Mouse (Mus musculus) right cerebral cortex, postnatal 14 days (tissue): ENCODE results near the gene Ascl3.

ENCODE experiments used
- DNase-seq: peaks from one replicate; pipeline ENCODE4 v3.0.0; 2022

The Ascl3 gene

DNA sequence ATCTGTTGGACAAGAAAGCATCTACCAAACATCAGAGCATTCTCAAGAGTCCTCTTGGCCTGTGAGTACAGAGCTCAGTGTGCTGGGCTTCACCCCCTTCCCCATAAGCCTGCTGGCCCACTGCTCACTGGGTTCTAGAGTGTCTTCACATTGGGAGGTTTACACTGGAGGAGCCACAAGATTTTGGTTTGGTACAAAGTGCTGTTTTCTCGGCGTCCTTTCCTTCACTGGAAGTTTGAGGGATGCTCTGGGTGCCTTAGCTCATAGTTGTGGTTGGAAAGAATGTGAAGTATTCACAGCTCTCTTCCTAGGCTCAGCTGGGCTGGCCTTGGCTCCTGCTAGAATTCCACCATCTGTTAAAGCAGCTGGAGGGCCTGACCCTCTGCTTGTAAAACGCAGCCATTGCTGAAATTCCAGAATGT, 22.6 kb downstream of the Ascl3 start:
- no peak for DNase-seq

DNA sequence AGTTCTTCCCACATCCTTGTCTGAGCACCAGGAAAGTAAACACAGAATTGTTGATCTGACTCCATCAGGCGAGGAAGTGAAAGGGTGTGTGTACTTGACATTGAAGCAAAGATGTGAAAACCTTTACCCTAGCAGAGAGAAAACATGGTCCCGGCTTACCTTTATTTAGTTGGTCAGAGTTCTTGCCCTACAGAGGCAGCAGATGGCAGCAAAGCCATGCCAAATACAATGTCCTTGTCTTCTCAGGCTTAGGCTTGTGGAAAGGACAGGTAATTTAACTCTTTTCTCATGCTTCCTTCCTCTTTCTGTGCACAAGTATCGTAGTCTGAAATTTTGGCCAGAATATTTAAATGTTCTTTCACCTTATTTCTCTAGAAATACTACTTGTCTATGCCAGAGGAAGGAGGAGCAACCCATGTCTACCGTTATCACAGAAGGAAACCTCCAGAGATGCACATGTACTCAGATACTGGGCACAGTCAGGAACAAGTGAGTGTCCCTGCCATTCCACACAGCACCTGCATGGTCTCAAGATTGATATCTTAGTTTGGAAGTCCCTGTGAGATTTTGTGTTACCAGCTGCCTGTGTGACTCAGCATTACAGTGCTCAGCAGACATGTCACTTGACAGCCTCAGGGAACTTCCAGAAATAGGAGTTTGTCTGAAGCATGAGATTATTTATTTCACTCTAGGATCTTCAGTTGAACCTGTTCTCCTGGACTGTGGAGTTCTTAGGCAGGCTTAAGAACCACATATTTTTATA, 24.3 kb downstream of the Ascl3 start:
- peak; percentile 48 for DNase-seq

DNA sequence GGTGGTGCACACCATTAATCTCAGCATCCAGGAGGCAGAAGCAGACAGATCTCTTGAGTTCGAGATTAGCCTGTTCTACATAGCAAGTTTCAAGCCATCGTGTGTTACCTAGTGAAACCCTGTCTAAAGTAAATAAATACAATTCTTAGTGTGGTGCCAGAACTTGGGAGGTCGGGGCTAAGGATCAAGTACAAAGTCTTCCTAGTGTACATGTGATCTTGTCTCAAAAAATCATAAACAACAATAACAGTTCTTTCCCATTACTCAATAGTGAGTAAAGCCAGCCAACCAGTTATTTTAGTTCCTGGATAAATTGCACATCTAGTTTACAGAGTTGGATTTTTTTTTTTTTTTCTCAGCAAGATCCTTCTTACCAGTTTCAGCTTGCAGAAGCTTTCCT, 27.1 kb downstream of the Ascl3 start:
- DNase-seq: no peak

DNA sequence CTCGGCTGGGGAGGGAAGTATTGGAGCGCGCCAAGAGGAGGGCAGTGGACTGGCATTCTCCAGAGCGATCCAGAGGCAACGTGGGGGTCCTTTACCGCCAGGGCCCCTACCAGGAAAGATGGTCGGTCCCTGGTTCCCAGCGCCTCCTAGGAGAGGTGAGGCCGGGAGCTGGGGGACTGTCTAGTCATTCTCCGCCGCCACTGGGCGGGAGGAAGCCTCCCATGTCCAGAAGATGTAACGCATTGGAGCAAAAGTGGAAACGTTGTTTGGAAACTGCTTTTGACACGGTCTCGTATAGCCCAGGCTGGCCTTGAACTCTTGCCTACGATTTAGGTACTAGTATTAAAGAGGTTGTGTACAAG, 27.5 kb downstream of the Ascl3 start:
- DNase-seq: no peak

DNA sequence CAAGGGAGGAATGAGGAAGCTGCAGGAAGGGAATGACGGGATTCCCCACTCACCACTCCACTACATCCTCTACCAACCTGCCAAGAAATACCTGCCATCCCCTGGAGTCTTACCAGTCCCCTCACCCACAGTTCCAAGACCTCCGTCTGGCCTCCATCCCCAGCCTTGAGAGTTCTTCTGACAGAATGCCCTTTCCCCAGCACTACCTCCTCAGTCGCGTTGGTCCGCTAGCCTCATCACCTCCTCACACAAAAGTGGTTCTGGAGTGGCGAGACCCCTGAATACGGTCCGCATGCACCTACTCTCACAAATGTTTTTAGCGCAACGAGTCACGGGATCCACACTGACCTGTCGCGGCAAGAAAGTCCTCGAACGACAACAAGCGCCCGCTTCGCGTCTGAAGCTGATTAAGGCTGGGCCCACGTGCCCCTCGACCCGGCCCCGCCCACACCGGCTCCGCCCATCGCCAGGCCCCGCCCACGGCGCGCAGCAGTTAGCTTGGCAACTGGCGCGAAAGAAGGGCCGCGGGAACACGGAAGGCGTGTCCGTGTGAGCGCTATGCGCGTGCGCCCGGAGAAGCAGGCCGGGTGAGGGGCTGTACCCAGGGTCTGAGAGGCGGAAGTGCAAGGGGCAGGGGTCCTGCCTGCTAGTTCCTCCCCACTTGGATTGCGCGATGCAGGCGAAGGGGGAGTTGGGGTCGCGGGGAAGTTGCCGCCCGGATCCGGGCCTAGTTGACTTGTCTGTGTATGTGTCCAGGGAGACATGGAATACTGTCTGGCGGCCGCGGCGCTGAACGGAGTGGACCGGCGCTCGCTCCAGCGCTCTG, 28.1 kb downstream of the Ascl3 start, which contains the start of the genes St5 and Akip1:
TSS of gene St5 (minus strand) at position 416 of the 826 bp plus-strand sequence.
TSS of gene Akip1 (plus strand) at position 501 of the 826 bp plus-strand sequence.
- DNase-seq: peak; percentile 95

DNA sequence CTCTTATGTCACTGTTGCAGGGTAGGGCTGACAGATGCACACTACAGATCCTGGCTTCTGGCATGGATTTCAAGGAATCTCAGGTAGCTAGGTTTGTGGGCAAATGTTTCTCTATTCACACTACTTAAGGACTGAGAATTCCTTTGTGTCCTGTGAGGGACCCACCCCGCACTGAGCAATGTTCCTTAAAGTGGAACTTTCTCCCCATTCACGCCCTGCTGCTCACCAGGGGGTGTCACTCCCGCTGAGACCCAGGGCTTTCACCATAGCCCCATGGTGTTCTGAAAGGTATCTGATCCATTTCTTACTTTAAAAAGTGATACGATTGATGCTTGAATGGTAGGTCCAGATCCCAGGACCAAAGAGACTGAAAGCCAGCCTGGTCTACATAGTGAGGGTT, 28.8 kb downstream of the Ascl3 start:
- DNase-seq: no peak

DNA sequence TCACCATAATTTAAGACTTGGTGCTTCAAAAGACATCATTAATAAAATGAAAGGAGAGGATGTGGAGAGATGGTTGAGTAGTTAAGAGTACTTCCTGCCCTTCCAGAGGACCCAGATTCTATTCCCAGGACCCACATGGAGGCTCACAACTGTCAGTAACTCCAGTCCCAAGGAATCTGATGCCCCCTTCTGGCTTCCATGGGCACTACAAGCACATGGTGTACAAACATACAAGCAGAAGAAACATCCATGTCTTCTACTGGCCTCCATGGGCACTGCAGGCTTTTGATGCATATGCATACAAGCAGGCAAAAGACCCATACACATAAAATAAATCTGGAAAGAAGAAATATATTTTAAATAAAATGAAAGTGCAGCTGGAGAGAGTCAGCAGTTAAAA, 31.3 kb downstream of the Ascl3 start:
- no peak for DNase-seq

DNA sequence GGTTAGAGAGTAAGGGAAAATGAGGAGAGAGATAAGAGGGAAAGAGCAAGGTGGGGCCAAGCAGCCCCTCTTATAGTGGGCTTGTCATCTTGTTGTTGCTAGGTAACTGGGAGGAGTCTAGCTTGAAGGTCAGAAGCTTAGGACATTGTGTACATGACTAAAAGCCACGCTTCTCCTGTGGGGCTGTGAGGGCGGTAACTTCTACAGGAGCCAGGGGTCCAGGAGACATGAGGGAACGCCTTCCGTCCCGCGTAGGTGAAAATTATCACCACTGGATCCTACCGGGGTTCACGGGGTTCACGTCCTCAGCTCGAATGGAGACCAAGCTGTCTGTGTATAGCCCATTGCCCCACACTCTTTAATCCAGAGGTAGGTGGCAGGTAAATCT, 36.2 kb downstream of the Ascl3 start:
- no peak for DNase-seq

DNA sequence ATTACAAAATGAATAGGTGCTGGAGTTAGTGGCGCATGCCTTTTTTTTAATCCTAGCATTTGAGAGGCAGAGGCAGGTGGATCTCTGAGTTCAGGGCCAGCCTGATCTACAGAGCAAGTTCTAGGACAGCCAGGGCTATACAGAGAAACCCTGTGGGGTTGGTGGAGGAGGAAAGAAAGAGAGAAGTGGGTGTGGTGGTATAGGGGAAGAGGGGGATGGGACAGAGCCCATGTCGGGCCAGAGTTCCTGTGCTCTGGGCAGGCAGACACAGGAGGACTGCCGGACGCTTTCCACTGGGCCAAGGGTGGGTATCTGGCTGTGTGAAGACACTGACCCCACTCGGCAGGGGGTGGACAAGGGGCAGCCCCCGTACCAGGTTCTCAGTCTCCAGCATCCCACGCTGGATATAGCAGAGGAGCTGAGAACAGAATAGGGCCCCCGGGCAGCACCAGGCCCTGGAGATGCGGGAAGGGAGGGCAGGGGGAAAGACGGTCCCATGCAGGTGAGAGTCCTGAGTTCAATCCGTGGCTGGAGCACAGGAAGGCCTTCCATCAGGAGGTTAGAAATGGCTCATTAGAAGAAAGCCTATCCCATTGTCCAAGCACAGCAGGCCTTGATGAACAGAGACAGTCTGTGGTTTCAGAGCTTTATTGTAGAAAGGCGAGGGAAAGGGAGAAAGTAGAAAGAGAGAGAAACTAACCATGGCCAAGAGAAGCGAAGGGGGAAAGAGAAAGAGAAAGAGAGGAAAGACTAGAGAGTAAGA, 36.8 kb downstream of the Ascl3 start:
- DNase-seq: no peak

DNA sequence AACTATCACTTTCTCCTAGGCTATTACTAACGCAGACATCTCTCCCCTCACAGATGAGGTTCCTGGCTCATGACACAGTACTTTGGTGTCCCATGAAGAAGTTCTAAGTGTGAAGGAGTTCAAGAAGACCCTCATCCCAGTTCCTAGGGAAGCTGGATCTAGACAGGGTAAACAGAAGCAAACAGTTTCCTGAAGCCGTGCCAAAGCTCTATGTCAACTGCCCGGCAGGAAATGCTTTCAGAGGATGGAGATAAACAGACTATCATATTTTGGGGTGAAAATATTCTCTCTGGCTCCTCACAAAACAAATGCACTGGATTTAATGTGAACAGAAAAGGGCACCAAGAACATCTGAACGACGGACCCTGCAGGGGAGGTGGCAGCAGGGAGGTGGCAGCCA, 40.6 kb downstream of the Ascl3 start:
- DNase-seq: no peak

DNA sequence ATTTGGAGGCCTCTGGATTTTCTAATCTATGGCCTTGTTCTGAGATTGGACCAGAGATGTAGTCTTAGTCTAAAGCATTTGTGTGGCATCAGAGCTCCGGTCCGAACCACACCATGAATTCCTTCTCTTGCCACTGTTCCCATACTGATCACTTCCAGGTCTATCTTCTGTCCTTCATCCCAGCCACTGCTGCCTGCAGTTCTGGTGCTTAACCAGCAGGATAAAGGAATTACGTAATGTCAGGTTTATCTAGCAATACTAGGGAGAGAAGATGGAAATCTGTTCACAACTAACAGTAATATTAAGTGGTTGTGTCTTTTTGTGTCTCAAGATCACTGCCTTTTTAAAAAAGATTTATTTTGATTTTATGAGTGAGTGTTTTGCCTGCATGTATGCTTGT, 41.4 kb downstream of the Ascl3 start:
- DNase-seq: no peak

DNA sequence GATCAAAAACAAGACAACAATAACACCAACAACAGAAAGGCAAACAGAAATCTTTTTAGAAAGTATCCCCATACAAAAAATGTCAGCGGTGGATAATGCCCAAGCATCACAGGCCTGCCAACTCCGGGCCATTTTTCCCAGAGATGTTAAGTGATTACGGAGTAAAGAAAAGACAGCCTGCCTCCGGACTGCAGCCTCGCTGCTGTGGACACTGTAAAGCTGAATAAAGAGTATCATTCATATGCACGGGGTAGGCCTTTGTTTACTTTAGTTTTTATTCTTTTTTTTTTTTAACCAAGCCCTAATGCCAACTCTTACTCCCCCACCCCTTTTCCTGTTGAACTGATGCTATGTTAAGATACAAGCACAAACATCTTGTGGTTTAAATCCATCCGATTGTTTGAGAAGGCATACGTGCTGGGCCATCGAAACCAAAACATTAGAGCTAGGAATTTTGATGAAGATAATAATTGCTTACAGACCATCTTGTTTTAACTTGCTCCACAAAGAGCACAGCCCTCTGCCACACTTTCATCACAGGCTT, 44.9 kb downstream of the Ascl3 start:
- DNase-seq: no peak

DNA sequence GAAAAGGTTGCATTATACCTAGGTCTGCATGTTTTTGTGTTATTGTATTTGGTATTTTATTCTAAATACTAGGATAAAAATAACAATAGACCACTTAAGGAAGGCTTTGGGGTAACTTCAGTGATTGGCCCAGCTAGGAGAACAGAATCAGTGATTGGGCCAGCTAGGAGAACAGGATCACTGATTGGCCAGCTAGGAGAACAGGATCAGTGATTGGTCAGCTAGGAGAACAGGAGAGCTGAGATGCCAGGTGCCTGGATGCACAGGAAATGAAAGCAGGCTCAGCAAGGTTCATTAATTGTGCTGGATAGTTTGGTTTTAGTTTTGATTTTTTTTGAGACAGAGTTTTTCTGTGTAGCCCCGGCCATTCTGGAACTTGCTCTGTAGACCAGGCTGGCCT, 50.6 kb downstream of the Ascl3 start:
- DNase-seq: no peak

DNA sequence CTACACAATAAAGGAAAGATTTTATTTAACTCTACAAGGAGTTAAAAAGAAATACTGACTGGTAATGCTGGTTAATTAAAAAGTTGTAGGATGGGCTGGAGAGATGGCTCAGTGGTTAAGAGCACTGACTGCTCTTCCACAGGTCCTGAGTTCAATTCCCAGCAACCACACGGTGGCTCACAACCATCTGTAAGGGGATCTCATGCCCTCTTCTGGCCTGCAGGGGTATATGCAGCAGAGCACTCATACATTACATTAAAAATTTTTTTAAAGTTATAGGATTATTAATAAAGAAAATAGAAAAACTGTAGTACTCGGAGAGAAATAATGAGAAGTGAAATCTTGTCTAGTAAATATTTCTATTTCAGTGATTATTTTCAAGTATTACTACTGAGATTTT, 51.2 kb downstream of the Ascl3 start:
- DNase-seq: no peak
